Mouse (Mus musculus): ENCODE measurements around the gene Nsun4. TPM values are rescaled to one million over a fixed set of nuclear protein-coding genes. Genes with fewer than 3 reads are reported as not detected.

Gene Nsun4
- total RNA-seq, 2 experiments from 2014 or later, result 12.5 TPM

GRCm38 (mm10) chr4:115989382-115989781, 64.3 kb downstream of the Nsun4 start:
- no peak for ATAC-seq (replicated peaks; ENCODE audit: low FRiP score, low TSS enrichment, poor library complexity, severe bottlenecking)

- no peak for ATAC-seq (replicated peaks; ENCODE audit: low FRiP score, low TSS enrichment, poor library complexity, severe bottlenecking)
Measured at GRCm38 (mm10) chr4:115987858-115988530, 65.7 kb downstream of the Nsun4 start.

GRCm38 (mm10) chr4:115987436-115987835, 66.2 kb downstream of the Nsun4 start:
- ATAC-seq (replicated peaks; ENCODE audit: low FRiP score, low TSS enrichment, poor library complexity, severe bottlenecking), result no peak

DNA sequence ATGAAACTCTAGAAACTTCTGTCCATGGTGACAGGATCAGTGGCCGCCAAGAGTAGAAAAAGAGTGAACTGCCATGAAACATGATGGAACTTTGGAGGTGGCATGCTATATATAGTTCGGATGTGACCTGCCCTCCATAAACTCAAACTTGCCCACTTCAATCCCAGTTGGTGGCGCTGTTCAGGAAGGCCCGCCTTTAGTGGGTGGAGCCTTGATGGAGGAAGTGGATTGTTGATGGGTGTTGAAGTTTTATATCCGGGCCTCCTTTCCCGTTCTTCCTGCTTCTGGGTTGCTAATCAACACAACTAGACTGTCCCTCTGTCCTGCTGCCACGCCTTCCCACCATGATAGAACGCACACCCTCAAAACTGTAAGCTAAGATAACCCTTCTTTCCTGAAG, 68.7 kb downstream of the Nsun4 start:
- peak; percentile 31 for ATAC-seq (replicated peaks; ENCODE audit: low FRiP score, low TSS enrichment, poor library complexity, severe bottlenecking)

GRCm38 (mm10) chr4:115984111-115984510, 69.6 kb downstream of the Nsun4 start:
- peak; percentile 80 for ATAC-seq (replicated peaks; ENCODE audit: low FRiP score, low TSS enrichment, poor library complexity, severe bottlenecking)

Other genes starting within 250 kb of the Nsun4 start
- gene Mob3c, start 225.8 kb downstream of the Nsun4 start, total RNA-seq (2014; fragmentation: Nextera tagmentation), result 7.0 and 9.8 TPM in 2 replicates
- gene Mob3c, start 225.8 kb downstream of the Nsun4 start, total RNA-seq (2017), result 14.2 and 19.3 TPM in 2 replicates
- 31.4 and 41.8 TPM in 2 replicates for gene Mknk1, start 214.7 kb downstream of the Nsun4 start, total RNA-seq (2014; fragmentation: Nextera tagmentation)
- gene Mknk1, start 214.7 kb downstream of the Nsun4 start, total RNA-seq (2017), result 57.6 and 58.8 TPM in 2 replicates
- gene Kncn, start 169.5 kb downstream of the Nsun4 start, total RNA-seq (2014; fragmentation: Nextera tagmentation), result not detected in 2 replicates
- not detected in 2 replicates for gene Kncn, start 169.5 kb downstream of the Nsun4 start, total RNA-seq (2017)
- gene 6430628N08Rik, start 163.2 kb downstream of the Nsun4 start, total RNA-seq (2014; fragmentation: Nextera tagmentation), result not detected in 2 replicates
- not detected in 2 replicates for gene 6430628N08Rik, start 163.2 kb downstream of the Nsun4 start, total RNA-seq (2017)
- not detected in 2 replicates for gene Dmbx1, start 114.0 kb downstream of the Nsun4 start, total RNA-seq (2014; fragmentation: Nextera tagmentation)
- gene Dmbx1, start 114.0 kb downstream of the Nsun4 start, total RNA-seq (2017), result not detected in 2 replicates
- gene Faah, start 36.0 kb downstream of the Nsun4 start, total RNA-seq (2014; fragmentation: Nextera tagmentation), result 1.4 and 5.0 TPM in 2 replicates
- 0.85 and 2.3 TPM in 2 replicates for gene Faah, start 36.0 kb downstream of the Nsun4 start, total RNA-seq (2017)
- 1,038 and 1,202 TPM in 2 replicates for gene Uqcrh, start 21.2 kb upstream of the Nsun4 start, total RNA-seq (2014; fragmentation: Nextera tagmentation)
- gene Uqcrh, start 21.2 kb upstream of the Nsun4 start, total RNA-seq (2017), result 483 and 550 TPM in 2 replicates
- gene Lrrc41, start 21.4 kb upstream of the Nsun4 start, total RNA-seq (2014; fragmentation: Nextera tagmentation), result 29.8 and 30.8 TPM in 2 replicates
- gene Lrrc41, start 21.4 kb upstream of the Nsun4 start, total RNA-seq (2017), result 16.4 and 20.6 TPM in 2 replicates
- gene Rad54l, start 69.8 kb upstream of the Nsun4 start, total RNA-seq (2014; fragmentation: Nextera tagmentation), result 49.4 and 50.1 TPM in 2 replicates
- 23.0 and 35.2 TPM in 2 replicates for gene Rad54l, start 69.8 kb upstream of the Nsun4 start, total RNA-seq (2017)
- gene Pomgnt1, start 70.0 kb upstream of the Nsun4 start, total RNA-seq (2014; fragmentation: Nextera tagmentation), result 26.4 and 31.7 TPM in 2 replicates
- 15.0 and 26.1 TPM in 2 replicates for gene Pomgnt1, start 70.0 kb upstream of the Nsun4 start, total RNA-seq (2017)
- not detected in 2 replicates for gene Lurap1, start 97.5 kb upstream of the Nsun4 start, total RNA-seq (2014; fragmentation: Nextera tagmentation)
- gene Lurap1, start 97.5 kb upstream of the Nsun4 start, total RNA-seq (2017), result 0.14 and 0.15 TPM in 2 replicates
- gene Tspan1, start 113.7 kb upstream of the Nsun4 start, total RNA-seq (2014; fragmentation: Nextera tagmentation), result not detected in 2 replicates
- not detected in 2 replicates for gene Tspan1, start 113.7 kb upstream of the Nsun4 start, total RNA-seq (2017)
- not detected in 2 replicates for gene 1700042G07Rik, start 119.5 kb upstream of the Nsun4 start, total RNA-seq (2014; fragmentation: Nextera tagmentation)
- not detected in 2 replicates for gene 1700042G07Rik, start 119.5 kb upstream of the Nsun4 start, total RNA-seq (2017)
- not detected in 2 replicates for gene Gm49337, start 119.5 kb upstream of the Nsun4 start, total RNA-seq (2014; fragmentation: Nextera tagmentation)
- not detected in 2 replicates for gene Gm49337, start 119.5 kb upstream of the Nsun4 start, total RNA-seq (2017)
- 0.20 and 0.52 TPM in 2 replicates for gene Pik3r3, start 167.7 kb upstream of the Nsun4 start, total RNA-seq (2014; fragmentation: Nextera tagmentation)
- gene Pik3r3, start 167.7 kb upstream of the Nsun4 start, total RNA-seq (2017), result 1.9 and 3.4 TPM in 2 replicates